In genomic region chr1:55089498-55090064, GRCm38 (mm10) we compare ENCODE assay signal across 8 mouse cellular contexts. TPM values are rescaled to one million over a fixed set of nuclear protein-coding genes. Genes with fewer than 3 reads are reported as not detected.
DNase-seq lines count a peak whose midpoint lies in the region; ATAC-seq and TF ChIP-seq lines count a peak whose summit lies in the region.

No protein-coding gene starts in this region.

- no peaks in the 10 kb centered on the region for H3K9me3 ChIP-seq in heart, embryonic 12.5 days (replicated peaks)
- H3K9me3 ChIP-seq in hindbrain, embryonic 14.5 days (ENCODE audit: control insufficient read depth, low read length) = no peaks in the 10 kb centered on the region
- no peaks in the 10 kb centered on the region for H3K9me3 ChIP-seq in midbrain, embryonic 13.5 days

- H3K4me1 ChIP-seq in heart, embryonic 12.5 days (replicated peaks) = peaks cover 23% of the 10 kb centered on the region
- H3K4me1 ChIP-seq in hindbrain, embryonic 14.5 days (replicated peaks; ENCODE audit: control insufficient read depth, insufficient read depth, low read length) = peaks cover 25% of the 10 kb centered on the region
- H3K4me1 ChIP-seq in midbrain, embryonic 13.5 days (replicated peaks) = peaks cover 40% of the 10 kb centered on the region

- intact Hi-C loops in heart, postnatal 36 days (cut with DNase I) = loop anchor here (5.0 kb wide), 1 partner anchor 148 kb away; the partner anchor contains the start of gene Mars2
- intact Hi-C loops in left cerebral cortex, adult 2 months (cut with DNase I) = loop anchor here (10.0 kb wide), 1 partner anchor 295 kb away; no protein-coding TSS in a partner anchor

- peak overlapping the region; percentile 63 for H3K9ac ChIP-seq in heart, embryonic 12.5 days
- H3K9ac ChIP-seq in hindbrain, embryonic 14.5 days = peak overlapping the region; percentile 94
- H3K9ac ChIP-seq in midbrain, embryonic 13.5 days (replicated peaks) = peak overlapping the region; percentile 21

- H3K4me3 ChIP-seq in heart, embryonic 12.5 days = peak overlapping the region; percentile 64
- peak overlapping the region; percentile 97; the same call in 1 of the 2 replicates for H3K4me3 ChIP-seq in hindbrain, embryonic 14.5 days (replicated peaks; ENCODE audit: low read length)
- H3K4me3 ChIP-seq in midbrain, embryonic 13.5 days (replicated peaks) = peak overlapping the region; percentile 95
- no peak overlapping the region for H3K4me3 ChIP-seq in left cerebral cortex, adult 2 months

- TF ChIP-seq CTCF in left cerebral cortex, adult 2 months (IDR thresholded peaks at IDR 0.05) = no peak

- H3K27me3 ChIP-seq in heart, embryonic 12.5 days (replicated peaks) = no peaks in the 10 kb centered on the region
- no peaks in the 10 kb centered on the region for H3K27me3 ChIP-seq in hindbrain, embryonic 14.5 days (ENCODE audit: control insufficient read depth, insufficient read depth, low read length)
- H3K27me3 ChIP-seq in midbrain, embryonic 13.5 days = no peaks in the 10 kb centered on the region

- H3K27ac ChIP-seq in heart, embryonic 12.5 days (ENCODE audit: poor library complexity, severe bottlenecking) = no peak overlapping the region
- no peak overlapping the region for H3K27ac ChIP-seq in hindbrain, embryonic 14.5 days
- H3K27ac ChIP-seq in midbrain, embryonic 13.5 days = no peak overlapping the region
- no peak overlapping the region for H3K27ac ChIP-seq in left cerebral cortex, adult 2 months

- peak overlapping the region; percentile 84 for H3K4me2 ChIP-seq in heart, embryonic 12.5 days
- peak overlapping the region; percentile 95 for H3K4me2 ChIP-seq in hindbrain, embryonic 14.5 days (replicated peaks)
- H3K4me2 ChIP-seq in midbrain, embryonic 13.5 days (replicated peaks) = peak overlapping the region; percentile 98

- DNase-seq in heart, postnatal 36 days = no peak
- peak; percentile 47 for DNase-seq in R1 (ENCODE audit: low read depth, low spot score)
- no peak for DNase-seq in hindbrain, embryonic 14.5 days (ENCODE audit: low spot score)
- no peak for DNase-seq in left cerebral cortex, adult 2 months (ENCODE audit: extremely low spot score in 1 of 2, low spot score in 2 of 2)
- DNase-seq in embryo, embryonic 9.5 days (ENCODE audit: extremely low spot score) = no peak
- DNase-seq in natural killer cell, adult 2 months (ENCODE audit: low spot score in 2 of 2) = no peak

- 85% methylated on average over 5 of the region's 5 CpGs for WGBS in heart, embryonic 12.5 days
- 92% methylated on average over 5 of the region's 5 CpGs for WGBS in hindbrain, embryonic 14.5 days
- 91% methylated on average over 5 of the region's 5 CpGs for WGBS in midbrain, embryonic 13.5 days

- peaks cover 29% of the 10 kb centered on the region for H3K36me3 ChIP-seq in heart, embryonic 12.5 days
- H3K36me3 ChIP-seq in hindbrain, embryonic 14.5 days (replicated peaks; ENCODE audit: control insufficient read depth, insufficient read depth) = peaks cover 56% of the 10 kb centered on the region
- peaks cover 17% of the 10 kb centered on the region for H3K36me3 ChIP-seq in midbrain, embryonic 13.5 days

- no peak for ATAC-seq in heart, embryonic 12.5 days (ENCODE audit: insufficient number of reproducible peaks, low FRiP score)
- no peak for ATAC-seq in hindbrain, embryonic 14.5 days (ENCODE audit: low FRiP score)
- ATAC-seq in midbrain, embryonic 13.5 days = no peak

RNA-seq across cellular contexts. Expression of gene Hspd1, which starts 1.5 kb away (rescaled TPM):
- 562 and 569 TPM in 2 replicates for polyA plus RNA-seq in heart, embryonic 12.5 days (2016; fragmentation: Nextera tagmentation; extraction: Ambion mirVana)
- 100 to 1,000 TPM; 382 to 415 TPM for total RNA-seq in heart, postnatal 36 days (2021)
- polyA plus RNA-seq in hindbrain, embryonic 14.5 days (2014; fragmentation: Nextera tagmentation; extraction: Ambion mirVana) = 222 and 254 TPM in 2 replicates
- polyA plus RNA-seq in midbrain, embryonic 13.5 days (2015; fragmentation: Nextera tagmentation; extraction: Ambion mirVana) = 295 and 300 TPM in 2 replicates
- 100 to 1,000 TPM; 151 to 170 TPM for total RNA-seq in left cerebral cortex, adult 2 months (2021)

RNA-seq across cellular contexts. Expression of gene Hspe1, which starts 1.6 kb away (rescaled TPM):
- 427 and 428 TPM in 2 replicates for polyA plus RNA-seq in heart, embryonic 12.5 days (2016; fragmentation: Nextera tagmentation; extraction: Ambion mirVana)
- 100 to 1,000 TPM; 167 to 177 TPM for total RNA-seq in heart, postnatal 36 days (2021)
- polyA plus RNA-seq in hindbrain, embryonic 14.5 days (2014; fragmentation: Nextera tagmentation; extraction: Ambion mirVana) = 244 and 262 TPM in 2 replicates
- polyA plus RNA-seq in midbrain, embryonic 13.5 days (2015; fragmentation: Nextera tagmentation; extraction: Ambion mirVana) = 294 and 301 TPM in 2 replicates
- total RNA-seq in left cerebral cortex, adult 2 months (2021) = 10 to 100 TPM; 81.1 to 84.2 TPM

RNA-seq across cellular contexts. Expression of gene Coq10b, which starts 37.0 kb away (rescaled TPM):
- 23.1 and 25.3 TPM in 2 replicates for polyA plus RNA-seq in heart, embryonic 12.5 days (2016; fragmentation: Nextera tagmentation; extraction: Ambion mirVana)
- total RNA-seq in heart, postnatal 36 days (2021) = 10 to 100 TPM; 38.0 to 76.2 TPM
- 32.0 and 36.1 TPM in 2 replicates for polyA plus RNA-seq in hindbrain, embryonic 14.5 days (2014; fragmentation: Nextera tagmentation; extraction: Ambion mirVana)
- 33.1 and 35.2 TPM in 2 replicates for polyA plus RNA-seq in midbrain, embryonic 13.5 days (2015; fragmentation: Nextera tagmentation; extraction: Ambion mirVana)
- 10 to 100 TPM; 32.9 to 33.8 TPM for total RNA-seq in left cerebral cortex, adult 2 months (2021)

RNA-seq across cellular contexts. Expression of gene Mob4, which starts 41.5 kb away (rescaled TPM):
- 104 and 110 TPM in 2 replicates for polyA plus RNA-seq in heart, embryonic 12.5 days (2016; fragmentation: Nextera tagmentation; extraction: Ambion mirVana)
- 10 to 100 TPM; 30.3 to 35.4 TPM for total RNA-seq in heart, postnatal 36 days (2021)
- 157 and 177 TPM in 2 replicates for polyA plus RNA-seq in hindbrain, embryonic 14.5 days (2014; fragmentation: Nextera tagmentation; extraction: Ambion mirVana)
- polyA plus RNA-seq in midbrain, embryonic 13.5 days (2015; fragmentation: Nextera tagmentation; extraction: Ambion mirVana) = 189 and 208 TPM in 2 replicates
- total RNA-seq in left cerebral cortex, adult 2 months (2021) = 10 to 100 TPM; 50.2 to 50.3 TPM

Comparison
In these comparisons a context has a peak if more than half of its experiments do, and no peak if none do; other contexts are left out.
1. H3K9ac ChIP-seq: peak in every context shown above with its lines; median percentile 94 in hindbrain, embryonic 14.5 days; 63 in heart, embryonic 12.5 days; 21 in midbrain, embryonic 13.5 days.